Mouse (Mus musculus) small intestine, adult 2 months (tissue): Measurements from ENCODE around the gene Slc2a1.

Experiments used
- CTCF ChIP-seq: fragments of 200-500 bp; IDR thresholded peaks from 2 replicates; pipeline ENCODE4 v1.5.1; 2012; ENCODE audit warnings: low read depth, mild to moderate bottlenecking, control low read depth, inconsistent platforms, low read length, moderate library complexity, mixed read lengths; ENCODE audit not compliant: insufficient replicate concordance, insufficient read length; ENCODE audit errors: extremely low read depth
- POLR2A ChIP-seq: fragments of 200-500 bp; IDR thresholded peaks from 2 replicates; pipeline ENCODE4 v1.6.1; 2012; ENCODE audit warnings: low read depth, mild to moderate bottlenecking, control low read depth, inconsistent platforms, low read length, moderate library complexity

DNA sequence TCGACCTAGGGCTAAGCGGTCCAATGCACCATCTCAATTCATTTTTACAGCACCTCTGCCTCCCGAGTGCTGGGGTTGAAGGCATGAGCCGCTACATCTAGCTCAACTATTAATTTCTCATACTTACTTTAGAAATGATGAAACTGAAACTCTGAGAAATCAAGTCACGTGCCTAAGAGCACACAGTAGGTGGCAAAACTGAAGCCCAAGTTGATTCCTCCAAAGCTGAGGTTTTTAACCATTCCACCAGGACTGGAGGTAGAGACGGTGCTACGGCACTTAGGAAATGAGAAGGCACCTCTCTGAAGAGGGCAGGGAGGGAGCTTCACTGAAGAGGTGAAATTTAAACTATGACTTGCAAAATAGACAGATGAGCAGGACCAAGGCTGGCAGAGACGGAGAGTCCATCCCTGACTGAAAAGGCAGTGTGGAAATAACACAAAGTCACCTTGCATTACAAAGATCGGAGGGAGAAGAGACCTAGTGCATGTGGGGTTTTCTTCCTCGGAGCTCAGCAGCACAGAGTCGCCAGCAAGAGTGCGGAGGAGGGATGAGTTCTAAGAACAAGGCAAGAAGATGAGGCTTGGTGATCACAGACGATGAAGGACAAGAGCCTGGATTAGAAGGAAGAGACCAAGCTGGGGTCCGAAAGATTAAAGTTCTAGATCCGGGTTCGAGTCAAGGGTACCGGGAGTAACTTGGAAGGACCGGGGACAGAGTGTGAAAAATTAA is 64.6 kb downstream of the Slc2a1 start:
- TF ChIP-seq CTCF (no peak), POLR2A (no peak)
